Mouse (Mus musculus) left cerebral cortex, adult 6 months (tissue): ENCODE data around the gene Hist1h3b. TPM values are rescaled to one million over a fixed set of nuclear protein-coding genes. Genes with fewer than 3 reads are reported as not detected.

Source experiments
- long read RNA-seq, 2 experiments: library from polyadenylated mRNA; unstranded; transcript quantifications; one replicate each; pipeline ENCODE4 v2.0.0; 2019 to 2020
- polyA plus RNA-seq: library from polyadenylated mRNA; unstranded; fragments of <200 nt; fragmentation: Nextera tagmentation; gene quantifications from 2 replicates; pipeline ENCODE4 v1.2.3, GENCODE M21; 2021

The Hist1h3b gene
- 0.40 TPM in 1 of 2 replicates, not detected in the other for polyA plus RNA-seq
- long read RNA-seq, experiment 1, partial matches to known transcripts = 0 of 1 reads
- long read RNA-seq, experiment 1, other reads (novel, unspliced or antisense) = 0 of 1 reads
- long read RNA-seq, experiment 2, partial matches to known transcripts = 0 of 1 reads
- long read RNA-seq, experiment 2, other reads (novel, unspliced or antisense) = 0 of 1 reads

DNA sequence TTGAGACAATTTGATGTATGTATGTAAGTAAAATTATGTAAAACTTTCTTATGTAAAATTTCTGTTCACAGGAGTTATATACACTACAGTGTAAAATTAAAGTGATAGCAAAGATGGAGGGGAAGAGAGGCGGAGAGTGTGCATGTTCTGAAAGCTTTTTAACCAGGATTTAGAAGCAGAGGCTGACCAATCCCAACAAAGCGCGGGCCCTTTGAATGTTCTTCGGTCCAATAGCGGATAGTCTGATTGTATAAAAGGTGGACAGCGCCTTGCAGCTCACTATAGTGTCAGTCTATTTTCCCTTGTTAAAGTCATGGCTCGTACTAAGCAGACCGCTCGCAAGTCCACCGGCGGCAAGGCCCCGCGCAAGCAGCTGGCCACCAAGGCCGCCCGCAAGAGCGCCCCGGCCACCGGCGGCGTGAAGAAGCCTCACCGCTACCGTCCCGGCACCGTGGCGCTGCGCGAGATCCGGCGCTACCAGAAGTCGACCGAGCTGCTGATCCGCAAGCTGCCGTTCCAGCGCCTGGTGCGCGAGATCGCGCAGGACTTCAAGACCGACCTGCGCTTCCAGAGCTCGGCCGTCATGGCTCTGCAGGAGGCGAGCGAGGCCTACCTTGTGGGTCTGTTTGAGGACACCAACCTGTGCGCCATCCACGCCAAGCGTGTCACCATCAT is at the start of gene Hist1h3b:
Gene Hist1h3b (plus strand): TSS at position 201 of the 675 bp plus-strand sequence.

DNA sequence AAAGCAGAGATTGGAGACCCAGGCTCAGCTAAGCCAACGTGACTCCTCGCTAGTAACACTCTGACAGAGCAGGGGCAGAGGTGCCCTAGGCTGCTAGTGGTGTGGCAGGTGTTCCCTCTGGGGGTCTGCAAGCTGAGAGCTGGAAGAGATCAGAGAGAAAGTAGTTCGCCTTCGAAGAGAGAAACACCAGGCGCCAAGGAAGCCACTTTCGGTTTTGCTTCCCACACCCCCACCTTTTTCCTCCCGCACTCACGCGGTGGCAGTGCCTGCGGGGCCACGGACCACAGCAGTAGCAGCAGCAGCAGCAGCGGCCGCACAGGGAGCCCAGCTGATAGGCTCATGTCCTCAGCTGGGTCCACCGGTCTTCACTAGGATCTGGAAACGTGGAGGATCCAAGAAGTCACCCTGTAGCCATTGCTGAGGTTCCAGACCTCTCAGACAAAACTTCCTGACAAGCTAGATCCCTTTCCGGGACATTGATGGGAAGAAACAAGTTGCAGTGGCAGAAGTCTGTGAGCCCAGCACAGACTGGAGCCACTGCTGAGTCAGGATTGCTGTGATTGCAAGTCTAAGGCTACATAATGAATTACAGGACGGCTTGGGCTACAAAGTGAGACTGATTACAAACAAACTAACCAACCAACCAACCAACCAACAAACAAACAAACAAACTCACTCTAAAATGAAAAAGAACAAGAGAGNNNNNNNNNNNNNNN is 41.5 kb upstream of the Hist1h3b start, which contains the start of gene Hfe:
Gene Hfe (minus strand): TSS at position 481 of the 716 bp plus-strand sequence.

DNA sequence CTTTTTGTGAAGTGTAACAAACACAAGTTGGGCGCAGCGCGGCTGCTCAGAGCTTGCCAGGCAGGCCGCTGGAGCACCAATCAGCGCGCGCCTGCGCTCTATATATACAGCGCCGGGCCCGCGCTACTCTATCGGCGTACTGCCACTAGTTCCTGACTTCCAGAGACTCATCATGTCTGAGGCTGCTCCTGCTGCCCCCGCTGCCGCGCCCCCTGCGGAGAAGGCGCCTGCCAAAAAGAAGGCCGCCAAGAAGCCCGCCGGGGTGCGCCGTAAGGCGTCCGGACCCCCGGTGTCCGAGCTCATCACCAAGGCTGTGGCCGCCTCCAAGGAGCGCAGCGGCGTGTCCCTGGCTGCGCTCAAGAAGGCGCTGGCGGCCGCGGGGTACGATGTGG is 13.4 kb upstream of the Hist1h3b start, which contains the start of gene Hist1h1c:
Gene Hist1h1c (plus strand): TSS at position 132 of the 392 bp plus-strand sequence.

DNA sequence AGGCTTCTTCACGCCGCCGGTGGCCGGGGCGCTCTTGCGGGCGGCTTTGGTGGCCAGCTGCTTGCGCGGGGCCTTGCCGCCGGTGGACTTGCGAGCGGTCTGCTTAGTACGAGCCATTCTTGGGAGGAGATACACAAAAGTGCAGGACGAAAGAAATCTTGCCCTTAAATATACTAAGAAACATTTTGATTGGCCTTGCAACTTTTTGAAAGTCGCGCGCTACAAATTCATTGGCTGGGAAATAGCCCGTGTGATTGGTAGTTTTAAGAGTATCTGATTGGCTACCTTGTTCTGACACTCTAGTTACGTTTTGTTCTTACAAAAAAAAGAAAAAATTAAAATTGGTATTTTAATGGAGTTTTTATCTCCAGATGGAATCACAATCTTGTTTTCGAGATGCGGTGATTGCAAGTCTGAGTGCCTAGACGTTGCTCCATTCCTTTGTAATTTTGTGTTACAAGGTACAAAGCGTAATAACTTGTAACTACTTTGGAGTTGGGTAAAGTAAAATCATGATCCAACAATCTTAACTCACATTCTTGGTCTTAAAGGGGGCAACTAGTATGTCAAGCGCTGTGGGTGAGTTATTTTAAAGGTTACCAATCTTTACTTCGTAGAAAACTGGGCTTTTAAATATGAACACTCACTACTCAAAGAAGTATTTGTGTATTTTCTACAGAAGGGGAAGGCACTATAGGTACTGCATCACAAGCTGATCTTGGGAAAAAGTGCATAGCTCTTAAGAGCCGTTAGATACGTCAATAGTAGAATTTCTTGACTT is 6.5 kb upstream of the Hist1h3b start, which contains the start of gene Hist1h3c:
Gene Hist1h3c (minus strand): TSS at position 222 of the 781 bp plus-strand sequence.

DNA sequence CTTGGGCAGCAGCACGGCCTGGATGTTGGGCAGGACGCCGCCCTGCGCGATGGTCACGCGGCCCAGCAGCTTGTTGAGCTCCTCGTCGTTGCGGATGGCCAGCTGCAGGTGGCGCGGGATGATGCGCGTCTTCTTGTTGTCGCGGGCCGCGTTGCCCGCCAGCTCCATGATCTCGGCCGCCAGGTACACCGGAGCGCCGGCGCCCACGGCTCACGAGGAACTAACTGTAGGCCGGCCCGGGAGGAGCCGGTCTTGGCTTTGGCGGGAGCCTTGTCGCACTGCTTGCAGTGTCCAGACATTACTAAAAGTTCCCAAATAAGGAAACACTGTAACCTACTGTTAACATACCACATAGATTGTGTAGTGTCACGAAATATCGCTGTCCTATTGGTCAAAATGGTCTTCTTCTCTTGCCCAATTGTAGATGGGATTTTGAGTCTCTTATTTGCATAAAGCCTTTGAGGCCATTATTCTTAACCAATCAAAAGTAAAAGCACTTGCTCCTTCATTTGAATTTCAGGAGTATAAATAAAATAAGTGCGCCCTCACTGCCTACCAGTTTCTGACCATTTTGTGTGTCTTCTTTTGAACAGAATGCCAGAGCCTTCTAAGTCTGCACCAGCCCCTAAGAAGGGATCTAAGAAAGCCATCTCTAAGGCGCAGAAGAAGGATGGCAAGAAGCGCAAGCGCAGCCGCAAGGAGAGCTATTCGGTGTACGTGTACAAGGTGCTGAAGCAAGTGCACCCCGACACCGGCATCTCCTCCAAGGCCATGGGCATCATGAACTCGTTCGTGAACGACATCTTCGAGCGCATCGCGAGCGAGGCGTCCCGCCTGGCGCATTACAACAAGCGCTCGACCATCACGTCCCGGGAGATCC is 5.6 kb upstream of the Hist1h3b start, which contains the start of gene Hist1h2bb:
Gene Hist1h2bb (plus strand): TSS at position 534 of the 880 bp plus-strand sequence.

DNA sequence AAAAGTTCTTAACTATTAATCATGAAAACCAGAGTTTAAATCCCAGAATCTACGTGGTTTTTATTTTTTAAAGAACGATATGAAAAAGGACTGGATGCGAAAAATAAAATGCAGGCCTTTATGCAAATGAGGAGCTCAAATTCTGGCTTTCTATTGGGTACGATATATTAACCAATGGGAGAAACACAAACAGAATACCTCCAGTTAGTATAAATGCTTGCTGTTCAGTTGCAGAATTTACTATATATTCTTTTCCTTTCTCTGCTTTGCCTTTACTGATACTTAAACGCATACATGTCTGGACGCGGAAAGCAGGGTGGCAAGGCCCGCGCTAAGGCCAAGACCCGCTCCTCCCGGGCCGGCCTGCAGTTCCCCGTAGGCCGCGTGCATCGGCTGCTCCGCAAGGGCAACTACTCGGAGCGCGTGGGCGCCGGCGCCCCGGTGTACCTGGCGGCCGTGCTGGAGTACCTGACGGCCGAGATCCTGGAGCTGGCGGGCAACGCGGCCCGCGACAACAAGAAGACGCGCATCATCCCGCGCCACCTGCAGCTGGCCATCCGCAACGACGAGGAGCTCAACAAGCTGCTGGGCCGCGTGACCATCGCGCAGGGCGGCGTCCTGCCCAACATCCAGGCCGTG is 1.1 kb upstream of the Hist1h3b start, which contains the start of gene Hist1h2ab:
Gene Hist1h2ab (plus strand): TSS at position 288 of the 639 bp plus-strand sequence.

DNA sequence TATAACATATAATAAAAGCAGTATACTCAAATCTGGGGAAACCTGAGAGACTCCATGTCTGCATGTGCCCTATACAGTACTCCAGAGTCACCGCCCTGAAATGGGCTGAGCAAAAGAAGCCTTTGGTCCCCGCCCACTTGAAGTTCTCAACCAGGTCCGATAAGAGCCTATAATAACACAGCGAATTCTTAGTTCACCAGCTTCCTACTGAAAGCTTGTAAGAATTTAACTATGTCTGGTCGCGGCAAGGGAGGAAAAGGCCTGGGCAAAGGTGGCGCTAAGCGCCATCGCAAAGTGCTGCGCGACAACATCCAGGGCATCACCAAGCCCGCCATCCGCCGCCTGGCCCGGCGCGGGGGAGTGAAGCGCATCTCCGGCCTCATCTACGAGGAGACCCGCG is 4.7 kb downstream of the Hist1h3b start, which contains the start of gene Hist1h4b:
Gene Hist1h4b (plus strand): TSS at position 224 of the 400 bp plus-strand sequence.

DNA sequence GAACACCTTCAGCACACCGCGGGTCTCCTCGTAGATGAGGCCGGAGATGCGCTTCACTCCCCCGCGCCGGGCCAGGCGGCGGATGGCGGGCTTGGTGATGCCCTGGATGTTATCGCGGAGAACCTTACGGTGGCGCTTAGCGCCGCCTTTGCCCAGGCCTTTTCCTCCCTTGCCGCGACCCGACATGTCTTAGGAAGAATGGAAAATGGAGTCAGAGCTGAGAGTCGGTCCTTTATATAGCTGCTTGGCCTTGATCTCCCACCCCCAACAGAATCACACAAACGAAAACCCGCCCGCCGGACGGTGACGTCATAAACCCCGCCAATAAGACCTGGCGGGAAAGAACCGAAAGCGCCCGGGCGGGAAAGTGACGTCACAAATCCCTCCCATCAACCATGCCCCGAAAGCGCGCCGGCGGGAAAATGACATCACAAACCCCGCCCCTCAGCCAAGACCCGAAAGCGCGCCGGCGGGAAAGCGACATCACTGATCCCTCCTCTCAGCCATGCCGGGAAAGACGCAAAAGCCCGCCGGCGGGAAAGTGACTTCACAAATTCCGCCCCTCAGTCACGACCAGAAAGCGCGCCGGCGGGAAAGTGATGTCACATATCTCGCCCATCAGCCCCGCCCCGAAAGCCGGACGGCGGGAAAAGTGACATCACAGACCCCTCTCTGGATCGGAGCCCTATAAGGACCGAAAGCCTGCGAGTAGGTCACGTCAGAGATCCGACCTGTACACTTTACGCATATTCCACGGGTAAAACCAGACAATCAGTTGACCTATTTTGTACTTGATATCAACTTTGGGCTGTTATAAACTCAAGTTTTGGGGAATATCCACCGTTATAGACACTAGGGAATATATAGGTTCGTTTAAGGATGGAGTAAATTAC is 9.2 kb downstream of the Hist1h3b start, which contains the start of gene Hist1h4a:
Gene Hist1h4a (minus strand): TSS at position 259 of the 893 bp plus-strand sequence.

DNA sequence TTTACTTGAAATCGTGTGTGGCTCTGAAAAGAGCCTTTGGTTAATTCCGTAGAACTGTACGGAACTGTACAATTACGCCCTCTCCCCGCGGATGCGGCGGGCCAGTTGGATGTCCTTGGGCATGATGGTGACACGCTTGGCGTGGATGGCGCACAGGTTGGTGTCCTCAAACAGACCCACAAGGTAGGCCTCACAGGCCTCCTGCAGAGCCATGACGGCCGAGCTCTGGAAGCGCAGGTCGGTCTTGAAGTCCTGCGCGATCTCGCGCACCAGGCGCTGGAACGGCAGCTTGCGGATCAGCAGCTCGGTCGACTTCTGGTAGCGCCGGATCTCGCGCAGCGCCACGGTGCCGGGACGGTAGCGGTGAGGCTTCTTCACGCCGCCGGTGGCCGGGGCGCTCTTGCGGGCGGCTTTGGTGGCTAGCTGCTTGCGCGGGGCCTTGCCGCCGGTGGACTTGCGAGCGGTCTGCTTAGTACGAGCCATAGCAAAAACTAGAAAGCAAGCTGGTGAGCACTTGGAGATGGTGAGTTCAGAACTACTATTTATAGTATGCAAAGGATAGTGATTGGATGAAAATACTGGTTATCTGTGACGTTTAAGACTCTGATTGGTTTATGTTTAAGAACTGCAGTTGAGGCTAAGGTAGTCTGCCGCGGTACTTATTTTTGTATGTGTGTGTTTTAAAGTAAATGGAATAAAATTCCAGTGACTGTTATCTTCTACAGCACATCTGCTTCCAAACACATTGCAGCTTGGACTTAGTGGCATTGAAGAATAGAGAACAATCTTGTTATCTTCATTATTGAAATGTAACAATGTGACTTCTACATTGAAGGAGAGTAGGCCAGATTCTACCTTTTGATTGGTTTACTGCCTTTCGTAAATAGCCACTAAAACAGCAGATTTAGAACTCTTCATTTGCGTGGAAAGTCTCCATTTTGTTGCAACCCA is 10.1 kb downstream of the Hist1h3b start, which contains the start of gene Hist1h3a:
Gene Hist1h3a (minus strand): TSS at position 516 of the 951 bp plus-strand sequence.

DNA sequence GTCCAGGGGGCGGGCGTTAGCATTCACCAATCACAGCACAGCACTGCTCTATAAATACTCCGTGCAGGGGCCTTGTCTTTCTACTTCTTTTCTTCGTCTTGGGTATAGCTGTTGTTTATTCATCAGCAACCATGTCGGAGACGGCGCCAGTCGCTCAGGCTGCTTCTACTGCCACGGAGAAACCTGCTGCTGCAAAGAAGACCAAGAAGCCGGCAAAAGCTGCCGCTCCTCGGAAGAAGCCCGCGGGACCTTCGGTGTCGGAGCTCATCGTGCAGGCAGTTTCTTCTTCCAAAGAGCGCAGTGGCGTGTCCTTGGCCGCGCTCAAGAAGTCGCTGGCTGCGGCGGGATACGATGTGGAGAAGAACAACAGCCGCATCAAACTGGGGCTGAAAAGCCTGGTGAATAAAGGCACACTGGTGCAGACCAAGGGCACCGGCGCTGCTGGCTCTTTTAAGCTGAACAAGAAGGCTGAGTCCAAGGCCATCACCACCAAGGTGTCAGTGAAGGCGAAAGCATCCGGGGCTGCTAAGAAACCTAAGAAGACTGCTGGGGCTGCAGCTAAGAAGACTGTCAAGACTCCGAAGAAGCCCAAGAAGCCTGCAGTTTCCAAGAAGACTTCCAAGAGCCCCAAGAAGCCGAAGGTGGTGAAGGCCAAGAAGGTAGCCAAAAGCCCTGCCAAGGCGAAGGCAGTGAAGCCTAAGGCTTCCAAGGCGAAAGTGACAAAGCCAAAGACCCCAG is 11.7 kb downstream of the Hist1h3b start, which contains the start of gene Hist1h1a:
Gene Hist1h1a (plus strand): TSS at position 81 of the 738 bp plus-strand sequence.

DNA sequence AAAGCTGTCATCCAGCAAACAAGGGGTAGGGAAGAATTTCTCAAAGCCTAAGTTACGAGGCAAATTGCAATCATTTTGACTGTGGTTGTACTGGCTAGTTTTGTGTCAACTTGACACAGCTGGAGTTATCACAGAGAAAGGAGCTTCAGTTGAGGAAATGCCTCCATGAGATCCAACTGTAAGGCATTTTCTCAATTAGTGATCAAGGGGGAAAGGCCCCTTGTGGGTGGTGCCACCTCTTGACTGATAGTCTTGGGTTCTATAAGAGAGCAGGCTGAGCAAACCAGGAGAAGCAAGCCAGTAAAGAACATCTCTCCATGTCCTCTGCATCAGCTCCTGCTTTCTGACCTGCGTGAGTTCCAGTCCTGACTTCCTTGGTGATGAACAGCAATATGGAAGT is 17.5 kb downstream of the Hist1h3b start, which contains the start of gene Trim38:
Gene Trim38 (plus strand): TSS at position 301 of the 400 bp plus-strand sequence.

Other genes with a start within 250 kb of the Hist1h3b start
- gene Hist1h4h, start 221.2 kb upstream of the Hist1h3b start, polyA plus RNA-seq = 37.4 and 58.8 TPM in 2 replicates
- gene Hist1h2af, start 218.4 kb upstream of the Hist1h3b start, polyA plus RNA-seq = 0.54 TPM in 1 of 2 replicates, not detected in the other
- not detected in 2 replicates for gene Hist1h3g, start 216.8 kb upstream of the Hist1h3b start, polyA plus RNA-seq
- 0.20 and 0.25 TPM in 2 replicates for gene Hist1h2bh, start 208.9 kb upstream of the Hist1h3b start, polyA plus RNA-seq
- 0.13 and 0.29 TPM in 2 replicates for gene Hist1h3f, start 208.2 kb upstream of the Hist1h3b start, polyA plus RNA-seq
- not detected in 2 replicates for gene Hist1h4f, start 200.6 kb upstream of the Hist1h3b start, polyA plus RNA-seq
- gene Hist1h1d, start 199.0 kb upstream of the Hist1h3b start, polyA plus RNA-seq = 0.02 and 0.05 TPM in 2 replicates
- gene Hist1h3e, start 189.9 kb upstream of the Hist1h3b start, polyA plus RNA-seq = 0.88 and 1.3 TPM in 2 replicates
- 4.0 and 7.7 TPM in 2 replicates for gene Hist1h2ae, start 181.0 kb upstream of the Hist1h3b start, polyA plus RNA-seq
- 1.3 and 2.6 TPM in 2 replicates for gene Hist1h2bg, start 180.9 kb upstream of the Hist1h3b start, polyA plus RNA-seq
- gene Hist1h2bf, start 178.1 kb upstream of the Hist1h3b start, polyA plus RNA-seq = 0.73 TPM in 1 of 2 replicates, not detected in the other
- 0.59 TPM in 1 of 2 replicates, not detected in the other for gene Hist1h2ad, start 177.9 kb upstream of the Hist1h3b start, polyA plus RNA-seq
- gene Hist1h3d, start 176.5 kb upstream of the Hist1h3b start, polyA plus RNA-seq = 0.18 and 0.33 TPM in 2 replicates
- gene Hist1h4d, start 170.7 kb upstream of the Hist1h3b start, polyA plus RNA-seq = 6.4 and 8.7 TPM in 2 replicates
- gene Hist1h2be, start 131.1 kb upstream of the Hist1h3b start, polyA plus RNA-seq = 3.2 TPM in 2 replicates
- gene Hist1h1e, start 129.7 kb upstream of the Hist1h3b start, polyA plus RNA-seq = 7.8 and 10.6 TPM in 2 replicates
- gene Hist1h2ac, start 68.3 kb upstream of the Hist1h3b start, polyA plus RNA-seq = 0.88 and 1.6 TPM in 2 replicates
- gene Hist1h2bc, start 68.1 kb upstream of the Hist1h3b start, polyA plus RNA-seq = 101 and 115 TPM in 2 replicates
- not detected in 2 replicates for gene Hist1h1t, start 56.5 kb upstream of the Hist1h3b start, polyA plus RNA-seq
- gene Hist1h4c, start 53.8 kb upstream of the Hist1h3b start, polyA plus RNA-seq = 2.1 and 4.0 TPM in 2 replicates
- gene Hfe, start 41.4 kb upstream of the Hist1h3b start, polyA plus RNA-seq = 3.9 and 4.3 TPM in 2 replicates
- gene Hist1h1c, start 13.5 kb upstream of the Hist1h3b start, polyA plus RNA-seq = 7.4 and 7.6 TPM in 2 replicates
- gene Hist1h3c, start 6.7 kb upstream of the Hist1h3b start, polyA plus RNA-seq = 0.53 TPM in 1 of 2 replicates, not detected in the other
- 0.45 TPM in 1 of 2 replicates, not detected in the other for gene Hist1h2bb, start 5.5 kb upstream of the Hist1h3b start, polyA plus RNA-seq
- gene Hist1h2ab, start 1.1 kb upstream of the Hist1h3b start, polyA plus RNA-seq = 2.6 and 2.8 TPM in 2 replicates
- gene Hist1h4b, start 4.7 kb downstream of the Hist1h3b start, polyA plus RNA-seq = not detected in 2 replicates
- 0.47 TPM in 1 of 2 replicates, not detected in the other for gene Hist1h4a, start 9.0 kb downstream of the Hist1h3b start, polyA plus RNA-seq
- not detected in 2 replicates for gene Hist1h3a, start 10.1 kb downstream of the Hist1h3b start, polyA plus RNA-seq
- gene Hist1h1a, start 11.4 kb downstream of the Hist1h3b start, polyA plus RNA-seq = not detected in 2 replicates
- not detected in 2 replicates for gene Trim38, start 17.6 kb downstream of the Hist1h3b start, polyA plus RNA-seq
- not detected in 2 replicates for gene Slc17a2, start 54.7 kb downstream of the Hist1h3b start, polyA plus RNA-seq
- gene Slc17a3, start 87.2 kb downstream of the Hist1h3b start, polyA plus RNA-seq = not detected in 2 replicates
- not detected in 2 replicates for gene Slc17a1, start 115.5 kb downstream of the Hist1h3b start, polyA plus RNA-seq
- not detected in 2 replicates for gene Slc17a4, start 162.7 kb downstream of the Hist1h3b start, polyA plus RNA-seq
- gene Hist1h2ba, start 181.9 kb downstream of the Hist1h3b start, polyA plus RNA-seq = not detected in 2 replicates
- gene Hist1h2aa, start 182.2 kb downstream of the Hist1h3b start, polyA plus RNA-seq = not detected in 2 replicates
- 0.38 TPM in 1 of 2 replicates, not detected in the other for gene Scgn, start 238.9 kb downstream of the Hist1h3b start, polyA plus RNA-seq